Mouse (Mus musculus) embryonic fibroblast, embryonic 13.5 days (primary cell): ENCODE measurements around the gene Scly.

Source experiments
- CTCF ChIP-seq: IDR thresholded peaks from 2 replicates; pipeline ENCODE4 v1.5.1; 2011; ENCODE audit warnings: mild to moderate bottlenecking, control low read depth, low read length, moderate library complexity, borderline replicate concordance; ENCODE audit not compliant: insufficient read depth
- POLR2A ChIP-seq: IDR thresholded peaks from 2 replicates; pipeline ENCODE4 v1.6.1; 2011; ENCODE audit warnings: low read depth, mild to moderate bottlenecking, control low read depth, low read length, moderate library complexity

- TF ChIP-seq POLR2A (peak; percentile 62), CTCF (no peak)
These were observed at the start of gene Scly for GRCm38 (mm10) chr1:91297799-91298744.
